Mouse (Mus musculus) embryonic fibroblast, embryonic 13.5 days (primary cell): ENCODE data around the gene Dock8. TPM values are rescaled to one million over a fixed set of nuclear protein-coding genes. Genes with fewer than 3 reads are reported as not detected.

Experiments used
- H3K27ac ChIP-seq: 2 replicates; pipeline ENCODE4 v1.5.1; 2012; ENCODE audit warnings: low read length, control low read depth, inconsistent platforms; ENCODE audit not compliant: insufficient read depth
- H3K4me1 ChIP-seq: 2 replicates; pipeline ENCODE4 v1.6.1; 2011; ENCODE audit warnings: low read length; ENCODE audit not compliant: control insufficient read depth, insufficient read depth
- H3K4me3 ChIP-seq: 2 replicates; pipeline ENCODE4 v1.5.1; 2011; ENCODE audit warnings: mild to moderate bottlenecking, control low read depth, low read length; ENCODE audit not compliant: insufficient read depth
- CTCF ChIP-seq: IDR thresholded peaks from 2 replicates; pipeline ENCODE4 v1.5.1; 2011; ENCODE audit warnings: mild to moderate bottlenecking, control low read depth, low read length, moderate library complexity, borderline replicate concordance; ENCODE audit not compliant: insufficient read depth
- POLR2A ChIP-seq: IDR thresholded peaks from 2 replicates; pipeline ENCODE4 v1.6.1; 2011; ENCODE audit warnings: low read depth, mild to moderate bottlenecking, control low read depth, low read length, moderate library complexity
- polyA plus RNA-seq: library from polyadenylated mRNA; stranded (reverse); fragments of >200 nt; gene quantifications from 2 replicates; pipeline ENCODE4 v1.2.4, GENCODE M21; 2011; ENCODE audit warnings: low read depth; ENCODE audit not compliant: missing spikeins, insufficient read length

Gene Dock8
- polyA plus RNA-seq, 1 experiment, result 0.44 TPM

DNA sequence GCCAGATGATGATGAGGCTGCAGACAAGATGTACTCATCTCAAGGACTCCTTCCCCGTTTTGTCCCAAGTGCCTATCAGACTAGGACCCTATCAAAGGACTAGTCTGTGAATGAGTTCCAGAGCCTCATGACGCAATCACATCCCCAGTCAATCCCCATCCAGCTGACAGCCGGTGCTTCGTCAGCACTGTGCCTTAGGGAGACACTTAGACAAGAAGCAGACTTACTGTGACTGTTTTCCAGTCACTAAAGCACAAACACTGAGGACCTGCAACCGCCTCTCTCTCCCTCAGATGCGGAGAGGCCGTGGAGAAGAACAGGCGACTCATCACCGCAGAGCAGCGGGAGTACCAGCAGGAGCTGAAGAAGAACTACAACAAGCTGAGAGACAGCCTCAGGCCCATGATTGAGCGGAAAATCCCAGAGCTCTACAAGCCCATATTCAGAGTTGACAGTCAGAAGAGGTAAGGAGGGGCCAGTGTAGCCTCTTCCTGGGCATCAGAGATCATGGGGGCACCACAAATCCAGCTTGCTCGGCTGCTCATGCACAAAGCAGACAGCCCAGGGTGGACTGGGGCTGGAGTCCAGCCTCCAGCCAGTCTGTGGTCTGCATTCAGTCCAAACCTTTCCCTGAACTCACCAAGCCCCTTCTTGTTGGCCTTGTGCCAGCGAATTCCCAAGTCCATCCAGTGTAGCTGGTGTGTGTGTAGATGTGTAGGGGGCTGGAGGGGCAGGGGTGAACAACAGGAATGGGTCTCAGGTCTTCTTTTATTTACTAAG is 200.9 kb downstream of the Dock8 start:
- no peak overlapping the region for H3K27ac ChIP-seq
- TF ChIP-seq POLR2A (no peak), CTCF (no peak)
- H3K4me3 ChIP-seq, result no peak overlapping the region
- H3K4me1 ChIP-seq, result no peaks in the 10 kb centered on the region

DNA sequence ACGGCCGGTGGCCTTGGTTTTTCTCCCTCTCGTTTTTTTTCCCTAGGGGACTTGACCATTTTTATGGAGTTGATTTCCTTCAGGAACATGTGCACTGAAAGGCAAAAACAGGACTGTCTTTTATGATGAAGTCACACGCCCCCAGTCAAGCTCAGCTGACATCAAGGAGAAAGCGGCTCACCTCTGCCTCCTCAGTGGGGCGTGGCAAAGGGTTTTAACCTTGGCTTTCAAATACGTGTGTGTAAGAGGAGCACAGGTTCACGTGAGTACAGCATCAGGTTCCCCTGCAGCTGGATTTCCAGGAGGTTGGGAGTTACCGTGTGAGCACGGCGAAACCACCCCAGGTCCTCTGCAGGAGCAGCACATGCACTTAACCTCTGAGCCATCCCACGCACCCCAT is 203.7 kb downstream of the Dock8 start:
- Histone ChIP-seq H3K4me1 (no peaks in the 10 kb centered on the region), H3K4me3 (no peak overlapping the region), H3K27ac (no peak overlapping the region)
- TF ChIP-seq POLR2A, result no peak
- TF ChIP-seq CTCF, result no peak

- Histone ChIP-seq H3K4me1 (no peaks in the 10 kb centered on the region), H3K4me3 (no peak overlapping the region), H3K27ac (no peak overlapping the region)
- no peak for TF ChIP-seq CTCF
- TF ChIP-seq POLR2A, result no peak
Measured at GRCm38 (mm10) chr19:25206969-25207368, 207.6 kb downstream of the Dock8 start.

- TF ChIP-seq POLR2A (no peak), CTCF (no peak)
- Histone ChIP-seq H3K4me1 (no peaks in the 10 kb centered on the region), H3K27ac (no peak overlapping the region), H3K4me3 (no peak overlapping the region)
Measured at GRCm38 (mm10) chr19:25207731-25208361, 208.5 kb downstream of the Dock8 start.

DNA sequence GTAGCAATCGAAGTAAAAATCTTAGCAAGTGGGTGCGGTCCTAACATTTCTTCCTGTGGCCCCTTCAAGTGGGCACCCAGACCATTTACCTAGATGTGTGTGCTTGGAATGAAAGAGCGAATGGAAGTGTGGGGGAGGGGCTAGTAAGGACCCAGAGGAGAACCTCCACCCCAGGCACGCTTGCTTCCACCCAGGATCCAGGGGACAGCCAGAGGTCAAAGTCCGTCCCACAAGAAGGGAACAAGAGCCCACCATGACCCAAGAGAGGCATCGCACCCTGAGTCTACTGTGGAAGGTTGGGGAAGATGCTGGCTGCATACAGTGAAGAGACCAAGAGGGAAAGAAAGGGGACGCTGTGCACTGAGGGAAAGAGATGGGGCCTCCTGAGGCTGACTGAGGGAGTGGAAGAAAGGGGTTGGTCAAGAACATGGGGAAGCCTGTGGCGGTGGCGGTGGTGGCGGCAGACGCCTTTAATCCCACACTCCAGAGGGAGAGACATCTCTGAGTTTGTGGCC is 209.3 kb downstream of the Dock8 start:
- TF ChIP-seq POLR2A (no peak), CTCF (no peak)
- Histone ChIP-seq H3K4me3 (no peak overlapping the region), H3K4me1 (no peaks in the 10 kb centered on the region), H3K27ac (no peak overlapping the region)

- no peak for TF ChIP-seq CTCF
- TF ChIP-seq POLR2A, result no peak
- H3K4me1 ChIP-seq, result no peaks in the 10 kb centered on the region
- H3K4me3 ChIP-seq, result no peak overlapping the region
- no peak overlapping the region for H3K27ac ChIP-seq
Measured at GRCm38 (mm10) chr19:25220611-25221010, 221.3 kb downstream of the Dock8 start.

DNA sequence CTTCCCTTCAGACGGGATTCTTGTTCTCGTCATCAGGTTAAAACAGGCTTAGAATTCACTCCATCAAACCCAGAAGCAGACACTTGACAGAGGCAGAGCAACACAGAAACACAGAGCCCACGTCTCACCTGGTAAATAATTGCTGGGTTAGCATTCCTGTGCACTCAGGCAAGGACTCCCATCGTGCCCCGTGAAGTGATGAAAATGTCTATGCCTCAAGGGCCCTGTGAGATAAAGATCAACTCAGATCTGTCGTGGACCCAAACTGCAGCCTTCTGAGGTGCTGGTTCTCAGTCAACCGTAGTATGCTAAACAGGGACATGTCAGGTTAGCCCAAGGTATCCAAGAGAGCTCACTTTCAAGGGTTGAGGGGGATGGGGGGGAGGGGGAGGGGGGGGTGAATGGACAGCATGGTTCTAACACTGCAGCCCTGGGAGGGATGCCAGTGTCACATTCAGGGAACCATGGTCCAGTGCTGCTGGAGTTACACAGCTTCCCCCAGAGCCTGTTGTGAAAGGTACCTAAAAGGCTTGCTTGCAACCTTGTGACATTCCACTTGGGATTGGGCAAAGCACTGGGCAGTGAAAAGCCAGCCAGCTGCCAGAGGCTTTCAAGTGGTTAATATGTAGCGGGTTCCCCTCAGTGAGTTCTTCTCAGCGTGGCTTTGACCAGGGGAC is 222.8 kb downstream of the Dock8 start:
- Histone ChIP-seq H3K4me1 (no peaks in the 10 kb centered on the region), H3K4me3 (no peak overlapping the region), H3K27ac (no peak overlapping the region)
- TF ChIP-seq CTCF, result no peak
- TF ChIP-seq POLR2A, result no peak

GRCm38 (mm10) chr19:25230058-25230974 is 231.0 kb downstream of the Dock8 start:
- Histone ChIP-seq H3K4me1 (no peaks in the 10 kb centered on the region), H3K4me3 (no peak overlapping the region), H3K27ac (no peak overlapping the region)
- TF ChIP-seq CTCF (no peak), POLR2A (no peak)

DNA sequence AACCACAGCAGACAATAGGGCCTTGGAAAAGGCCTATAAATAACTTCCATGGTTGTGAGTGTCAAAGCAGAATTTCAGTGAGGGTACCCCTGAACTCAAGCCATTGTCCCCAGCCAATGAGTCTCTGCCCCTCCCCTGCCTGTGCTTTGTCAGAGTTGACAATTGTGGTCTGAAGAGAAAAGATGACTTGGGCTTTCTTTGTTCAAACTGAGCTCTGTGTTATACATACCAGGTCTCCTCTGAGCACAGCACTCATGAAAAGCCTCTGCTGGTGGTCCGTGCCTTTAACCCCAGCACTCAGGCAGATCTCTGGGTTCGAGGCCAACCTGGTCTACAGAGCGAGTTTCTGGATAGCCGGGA is 231.6 kb downstream of the Dock8 start:
- Histone ChIP-seq H3K4me1 (no peaks in the 10 kb centered on the region), H3K4me3 (no peak overlapping the region), H3K27ac (no peak overlapping the region)
- TF ChIP-seq POLR2A (no peak), CTCF (no peak)
